In the genomic region with DNA sequence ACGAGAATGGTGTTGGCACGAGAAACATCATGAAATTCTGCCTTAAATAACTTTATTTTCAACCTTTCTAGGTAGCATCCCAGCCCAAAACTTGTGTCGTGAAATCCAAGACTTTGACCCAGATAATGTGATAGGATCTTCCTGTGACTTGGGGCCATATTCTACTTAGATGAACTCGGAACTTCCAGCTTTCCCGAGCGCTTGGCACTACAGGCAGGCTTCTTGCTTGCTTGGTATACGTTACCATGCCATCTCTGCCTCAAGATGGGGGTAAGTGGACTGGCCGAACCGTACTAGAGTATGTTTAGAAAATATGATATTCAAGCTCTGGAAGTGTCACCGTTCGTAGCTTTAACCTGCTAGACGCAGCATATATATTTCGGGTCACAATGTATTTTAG, we compare ENCODE assay signal across 17 mouse cellular contexts. TPM values are rescaled to one million over a fixed set of nuclear protein-coding genes. Genes with fewer than 3 reads are reported as not detected.
"Had no signal": no experiment of that assay in that cellular context is flagged by ENCODE, and none has a peak within 500 bp of the region (broad histone marks: within the 10 kb centered on the region; RNA-seq: fewer than 3 reads in every experiment).

No protein-coding gene starts in this region.

- H3K36me3 ChIP-seq: stomach, embryonic 15.5 days had no signal

- DNase-seq: retina, postnatal 1 day; right cerebral cortex, adult 18-20 months; right cerebral cortex, postnatal 14 days; right cerebral cortex, postnatal 25 days; right cerebral cortex, postnatal 4 days; spleen, adult 18-20 months; thymus, adult 18-20 months; thymus, adult 2 months; thymus, postnatal 14 days; thymus, postnatal 25 days; thymus, postnatal 36 days; thymus, postnatal 4 days had no signal

- H3K27ac ChIP-seq: neural tube, embryonic 13.5 days; neural tube, embryonic 15.5 days; stomach, embryonic 15.5 days; stomach, postnatal 0 days had no signal

- H3K4me3 ChIP-seq: neural tube, embryonic 13.5 days; neural tube, embryonic 15.5 days; stomach, embryonic 15.5 days had no signal

- H3K4me2 ChIP-seq: neural tube, embryonic 13.5 days; neural tube, embryonic 15.5 days; stomach, embryonic 15.5 days had no signal

- H3K9me3 ChIP-seq: neural tube, embryonic 13.5 days; neural tube, embryonic 15.5 days; stomach, embryonic 15.5 days had no signal

- H3K4me1 ChIP-seq: neural tube, embryonic 13.5 days; neural tube, embryonic 15.5 days; stomach, embryonic 15.5 days had no signal

- H3K27me3 ChIP-seq: neural tube, embryonic 13.5 days; neural tube, embryonic 15.5 days; stomach, embryonic 15.5 days had no signal

- H3K9ac ChIP-seq: neural tube, embryonic 13.5 days; neural tube, embryonic 15.5 days; stomach, embryonic 15.5 days had no signal

RNA-seq across cellular contexts. Expression of a gene that starts 41.8 kb away (rescaled TPM):
- total RNA-seq: neutrophil, adult 5-6 weeks had no signal
